Mouse (Mus musculus) hindbrain, embryonic 12.5 days (tissue): ENCODE data around the gene Tgfbr3. TPM values are rescaled to one million over a fixed set of nuclear protein-coding genes. Genes with fewer than 3 reads are reported as not detected.

ENCODE experiments used
- ATAC-seq: fragments of 200-750 bp; cut with Nextera tagmentation; 2 replicates; pipeline ENCODE4 v1.8.0; 2017; ENCODE audit warnings: moderate TSS enrichment; ENCODE audit not compliant: low FRiP score
- H3K27ac ChIP-seq: fragments of 300-500 bp; sonication (generic); 2 replicates; pipeline ENCODE4 v1.5.1; 2016; ENCODE audit warnings: mild to moderate bottlenecking
- H3K27me3 ChIP-seq: fragments of 300-500 bp; sonication (generic); 2 replicates; pipeline ENCODE4 v1.6.1; 2016; ENCODE audit warnings: mild to moderate bottlenecking
- H3K36me3 ChIP-seq: fragments of 300-500 bp; sonication (generic); 2 replicates; pipeline ENCODE4 v1.6.1; 2016; ENCODE audit warnings: mild to moderate bottlenecking
- H3K4me1 ChIP-seq: fragments of 300-500 bp; sonication (generic); 2 replicates; pipeline ENCODE4 v1.6.1; 2016
- H3K4me2 ChIP-seq: fragments of 300-500 bp; sonication (generic); replicated peaks from 2 replicates; pipeline ENCODE4 v1.6.1; 2016; ENCODE audit warnings: mild to moderate bottlenecking
- H3K4me3 ChIP-seq: fragments of 300-500 bp; sonication (generic); 2 replicates; pipeline ENCODE4 v1.5.1; 2016; ENCODE audit warnings: mild to moderate bottlenecking
- H3K9ac ChIP-seq: fragments of 300-500 bp; sonication (generic); 2 replicates; pipeline ENCODE4 v1.6.1; 2016; ENCODE audit warnings: mild to moderate bottlenecking, moderate library complexity
- H3K9me3 ChIP-seq: fragments of 300-500 bp; sonication (generic); replicated peaks from 2 replicates; pipeline ENCODE4 v1.6.1; 2016; ENCODE audit warnings: mild to moderate bottlenecking
- WGBS: fragments of 180-500 bp; shearing (Covaris S2); methylation state at CpG from one replicate; pipeline ENCODE4 v1.1.7; 2016; 5-methylcytosine and 5-hydroxymethylcytosine counted together
- polyA plus RNA-seq: library from polyadenylated mRNA; unstranded; fragments of >200 nt; fragmentation: Nextera tagmentation; extraction: Ambion mirVana; gene quantifications from 2 replicates; pipeline ENCODE4 v1.2.1, GENCODE M21; 2016

Tgfbr3 gene
- polyA plus RNA-seq, 1 experiment from 2014 or later: 12.0 TPM

GRCm38 (mm10) chr5:107192372-107192771 is 97.1 kb downstream of the Tgfbr3 start:
- Histone ChIP-seq H3K27ac (no peak overlapping the region), H3K4me2 (no peak overlapping the region), H3K9me3 (no peaks in the 10 kb centered on the region), H3K4me1 (peaks cover 9% of the 10 kb centered on the region; the same call in 1 of the 2 replicates), H3K9ac (no peak overlapping the region), H3K27me3 (no peaks in the 10 kb centered on the region), H3K4me3 (no peak overlapping the region), H3K36me3 (no peaks in the 10 kb centered on the region)
- ATAC-seq: no peak
- 42% methylated on average over 7 of the region's 7 CpGs for WGBS

GRCm38 (mm10) chr5:107188551-107188950 is 100.9 kb downstream of the Tgfbr3 start:
- Histone ChIP-seq H3K27ac (no peak overlapping the region), H3K27me3 (no peaks in the 10 kb centered on the region), H3K4me3 (no peak overlapping the region), H3K4me2 (no peak overlapping the region), H3K36me3 (no peaks in the 10 kb centered on the region), H3K9ac (no peak overlapping the region), H3K9me3 (no peaks in the 10 kb centered on the region), H3K4me1 (peaks cover 7% of the 10 kb centered on the region; the same call in 1 of the 2 replicates)
- ATAC-seq: no peak
- WGBS: 86% methylated on average over 10 of the region's 10 CpGs

- no peaks in the 10 kb centered on the region for H3K4me1 ChIP-seq
- H3K9ac ChIP-seq: no peak overlapping the region
- H3K36me3 ChIP-seq: no peaks in the 10 kb centered on the region
- WGBS: 80% methylated on average over 3 of the region's 3 CpGs
- no peak overlapping the region for H3K4me3 ChIP-seq
- no peak overlapping the region for H3K4me2 ChIP-seq
- no peaks in the 10 kb centered on the region for H3K27me3 ChIP-seq
- ATAC-seq: no peak
- H3K27ac ChIP-seq: no peak overlapping the region
- no peaks in the 10 kb centered on the region for H3K9me3 ChIP-seq
Measured at GRCm38 (mm10) chr5:107186206-107186605, 103.2 kb downstream of the Tgfbr3 start.

GRCm38 (mm10) chr5:107184158-107184883 is 105.1 kb downstream of the Tgfbr3 start:
- whole genome bisulfite sequencing: 87% methylated on average over 8 of the region's 8 CpGs

GRCm38 (mm10) chr5:107183537-107183936 is 105.9 kb downstream of the Tgfbr3 start:
- Histone ChIP-seq H3K27ac (no peak overlapping the region), H3K27me3 (no peaks in the 10 kb centered on the region), H3K4me1 (no peaks in the 10 kb centered on the region), H3K36me3 (no peaks in the 10 kb centered on the region), H3K9me3 (no peaks in the 10 kb centered on the region), H3K4me2 (no peak overlapping the region), H3K9ac (no peak overlapping the region), H3K4me3 (no peak overlapping the region)
- 73% methylated on average over 6 of the region's 6 CpGs for WGBS
- ATAC-seq: no peak

More at GRCm38 (mm10) chr5:107184158-107184883, 105.1 kb downstream of the Tgfbr3 start:
- H3K27me3 ChIP-seq: no peaks in the 10 kb centered on the region
- H3K4me1 ChIP-seq: no peaks in the 10 kb centered on the region
- no peak overlapping the region for H3K27ac ChIP-seq
- no peak overlapping the region for H3K4me2 ChIP-seq
- no peak overlapping the region for H3K9ac ChIP-seq
- no peak for ATAC-seq
- no peaks in the 10 kb centered on the region for H3K36me3 ChIP-seq
- H3K4me3 ChIP-seq: no peak overlapping the region
- no peaks in the 10 kb centered on the region for H3K9me3 ChIP-seq

- no peaks in the 10 kb centered on the region for H3K9me3 ChIP-seq
- no peaks in the 10 kb centered on the region for H3K36me3 ChIP-seq
- no peak overlapping the region for H3K4me2 ChIP-seq
- WGBS: 89% methylated on average over 7 of the region's 7 CpGs
- ATAC-seq: no peak
- no peak overlapping the region for H3K9ac ChIP-seq
- H3K27me3 ChIP-seq: no peaks in the 10 kb centered on the region
- H3K27ac ChIP-seq: no peak overlapping the region
- H3K4me1 ChIP-seq: peaks cover 2% of the 10 kb centered on the region
- no peak overlapping the region for H3K4me3 ChIP-seq
Measured at GRCm38 (mm10) chr5:107182721-107183120, 106.7 kb downstream of the Tgfbr3 start.

GRCm38 (mm10) chr5:107181820-107182219 is 107.6 kb downstream of the Tgfbr3 start:
- H3K4me3 ChIP-seq: no peak overlapping the region
- no peak for ATAC-seq
- no peak overlapping the region for H3K27ac ChIP-seq
- 92% methylated on average over 4 of the region's 4 CpGs for WGBS
- H3K27me3 ChIP-seq: no peaks in the 10 kb centered on the region
- no peak overlapping the region for H3K9ac ChIP-seq
- no peaks in the 10 kb centered on the region for H3K36me3 ChIP-seq
- H3K4me1 ChIP-seq: peaks cover 10% of the 10 kb centered on the region
- no peaks in the 10 kb centered on the region for H3K9me3 ChIP-seq
- no peak overlapping the region for H3K4me2 ChIP-seq

GRCm38 (mm10) chr5:107179194-107179593 is 110.2 kb downstream of the Tgfbr3 start:
- no peak for ATAC-seq
- 92% methylated on average over 5 of the region's 5 CpGs for WGBS
- Histone ChIP-seq H3K4me2 (no peak overlapping the region), H3K9ac (no peak overlapping the region), H3K27me3 (no peaks in the 10 kb centered on the region), H3K4me1 (peaks cover 14% of the 10 kb centered on the region), H3K27ac (no peak overlapping the region), H3K36me3 (no peaks in the 10 kb centered on the region), H3K4me3 (no peak overlapping the region), H3K9me3 (no peaks in the 10 kb centered on the region)

GRCm38 (mm10) chr5:107177791-107178190 is 111.6 kb downstream of the Tgfbr3 start:
- Histone ChIP-seq H3K27me3 (no peaks in the 10 kb centered on the region), H3K36me3 (no peaks in the 10 kb centered on the region), H3K4me3 (no peak overlapping the region), H3K9ac (no peak overlapping the region), H3K27ac (no peak overlapping the region), H3K4me1 (peaks cover 14% of the 10 kb centered on the region), H3K4me2 (no peak overlapping the region), H3K9me3 (no peaks in the 10 kb centered on the region)
- 35% methylated on average over 6 of the region's 6 CpGs for WGBS
- ATAC-seq: no peak

GRCm38 (mm10) chr5:107177248-107177647 is 112.2 kb downstream of the Tgfbr3 start:
- no peak overlapping the region for H3K4me3 ChIP-seq
- WGBS: 65% methylated on average over 2 of the region's 2 CpGs
- H3K4me1 ChIP-seq: peaks cover 14% of the 10 kb centered on the region
- H3K9me3 ChIP-seq: no peaks in the 10 kb centered on the region
- ATAC-seq: no peak
- H3K4me2 ChIP-seq: no peak overlapping the region
- no peaks in the 10 kb centered on the region for H3K27me3 ChIP-seq
- no peaks in the 10 kb centered on the region for H3K36me3 ChIP-seq
- no peak overlapping the region for H3K27ac ChIP-seq
- H3K9ac ChIP-seq: no peak overlapping the region

- no peaks in the 10 kb centered on the region for H3K27me3 ChIP-seq
- no peak for ATAC-seq
- peaks cover 14% of the 10 kb centered on the region for H3K4me1 ChIP-seq
- no peaks in the 10 kb centered on the region for H3K36me3 ChIP-seq
- no peak overlapping the region for H3K4me2 ChIP-seq
- WGBS: 33% methylated on average over 4 of the region's 4 CpGs
- no peak overlapping the region for H3K27ac ChIP-seq
- H3K9ac ChIP-seq: no peak overlapping the region
- H3K4me3 ChIP-seq: no peak overlapping the region
- H3K9me3 ChIP-seq: no peaks in the 10 kb centered on the region
Measured at GRCm38 (mm10) chr5:107176796-107177195, 112.6 kb downstream of the Tgfbr3 start.

- ATAC-seq: no peak
- Histone ChIP-seq H3K4me2 (no peak overlapping the region), H3K27me3 (no peaks in the 10 kb centered on the region), H3K27ac (no peak overlapping the region), H3K36me3 (no peaks in the 10 kb centered on the region), H3K9ac (no peak overlapping the region), H3K4me3 (no peak overlapping the region), H3K9me3 (no peaks in the 10 kb centered on the region), H3K4me1 (peaks cover 14% of the 10 kb centered on the region)
- 63% methylated on average over 4 of the region's 4 CpGs for WGBS
Measured at GRCm38 (mm10) chr5:107176196-107176595, 113.2 kb downstream of the Tgfbr3 start.

GRCm38 (mm10) chr5:107174188-107174587 is 115.2 kb downstream of the Tgfbr3 start:
- no peak overlapping the region for H3K4me2 ChIP-seq
- no peak overlapping the region for H3K4me3 ChIP-seq
- no peak overlapping the region for H3K27ac ChIP-seq
- H3K36me3 ChIP-seq: no peaks in the 10 kb centered on the region
- peaks cover 14% of the 10 kb centered on the region for H3K4me1 ChIP-seq
- no peak for ATAC-seq
- H3K9me3 ChIP-seq: no peaks in the 10 kb centered on the region
- no peaks in the 10 kb centered on the region for H3K27me3 ChIP-seq
- H3K9ac ChIP-seq: no peak overlapping the region
